Mouse (Mus musculus): ENCODE results near the gene Rnf149. TPM values are rescaled to one million over a fixed set of nuclear protein-coding genes. Genes with fewer than 3 reads are reported as not detected.

The Rnf149 gene
- polyA plus RNA-seq, 1 experiment from 2014 or later = 30.7 TPM

GRCm38 (mm10) chr1:39573890-39574289 is 3.3 kb downstream of the Rnf149 start:
- H3K36me3 ChIP-seq = no peaks in the 10 kb centered on the region
- no peaks in the 10 kb centered on the region for H3K9me3 ChIP-seq
- H3K4me3 ChIP-seq = no peak overlapping the region
- H3K27ac ChIP-seq = no peak overlapping the region
- ATAC-seq (ENCODE audit: borderline replicate concordance, extremely low read depth, low FRiP score, low TSS enrichment) = no peak
- no peak overlapping the region for H3K9ac ChIP-seq
- 51% methylated on average over 7 of the region's 7 CpGs for WGBS
- H3K4me2 ChIP-seq = no peak overlapping the region; the same call in 1 of the 2 replicates
- peaks cover 28% of the 10 kb centered on the region for H3K4me1 ChIP-seq
- H3K27me3 ChIP-seq = no peaks in the 10 kb centered on the region

GRCm38 (mm10) chr1:39571653-39572052 is 5.6 kb downstream of the Rnf149 start:
- peaks cover 22% of the 10 kb centered on the region for H3K4me1 ChIP-seq
- H3K9ac ChIP-seq = no peak overlapping the region
- no peak overlapping the region for H3K27ac ChIP-seq
- no peak overlapping the region for H3K4me2 ChIP-seq
- H3K9me3 ChIP-seq = no peaks in the 10 kb centered on the region
- no peak for ATAC-seq (ENCODE audit: borderline replicate concordance, extremely low read depth, low FRiP score, low TSS enrichment)
- 56% methylated on average over 6 of the region's 6 CpGs for WGBS
- no peaks in the 10 kb centered on the region for H3K36me3 ChIP-seq
- no peaks in the 10 kb centered on the region for H3K27me3 ChIP-seq
- H3K4me3 ChIP-seq = no peak overlapping the region

- H3K27me3 ChIP-seq = no peaks in the 10 kb centered on the region
- no peaks in the 10 kb centered on the region; the same call in 1 of the 2 replicates for H3K36me3 ChIP-seq
- no peak for ATAC-seq (ENCODE audit: borderline replicate concordance, extremely low read depth, low FRiP score, low TSS enrichment)
- no peak overlapping the region for H3K4me3 ChIP-seq
- H3K27ac ChIP-seq = no peak overlapping the region
- H3K9ac ChIP-seq = no peak overlapping the region
- H3K4me1 ChIP-seq = no peaks in the 10 kb centered on the region
- no peaks in the 10 kb centered on the region for H3K9me3 ChIP-seq
- H3K4me2 ChIP-seq = no peak overlapping the region
Observed at GRCm38 (mm10) chr1:39568079-39568478, 9.1 kb downstream of the Rnf149 start.

- Histone ChIP-seq H3K9me3 (no peaks in the 10 kb centered on the region), H3K9ac (no peak overlapping the region), H3K4me2 (no peak overlapping the region), H3K36me3 (peaks cover 11% of the 10 kb centered on the region; the same call in 1 of the 2 replicates), H3K27me3 (no peaks in the 10 kb centered on the region), H3K4me1 (no peaks in the 10 kb centered on the region), H3K27ac (no peak overlapping the region), H3K4me3 (no peak overlapping the region)
- ATAC-seq (ENCODE audit: borderline replicate concordance, extremely low read depth, low FRiP score, low TSS enrichment) = no peak
- WGBS = 61% methylated on average over 3 of the region's 3 CpGs
Observed at GRCm38 (mm10) chr1:39564603-39565002, 12.6 kb downstream of the Rnf149 start.

GRCm38 (mm10) chr1:39563161-39563560 is 14.0 kb downstream of the Rnf149 start:
- WGBS = 56% methylated on average over 7 of the region's 7 CpGs
- Histone ChIP-seq H3K4me1 (no peaks in the 10 kb centered on the region), H3K27me3 (no peaks in the 10 kb centered on the region), H3K36me3 (peaks cover 18% of the 10 kb centered on the region; the same call in 1 of the 2 replicates), H3K4me2 (no peak overlapping the region), H3K4me3 (no peak overlapping the region), H3K27ac (no peak overlapping the region), H3K9ac (no peak overlapping the region), H3K9me3 (no peaks in the 10 kb centered on the region)
- ATAC-seq (ENCODE audit: borderline replicate concordance, extremely low read depth, low FRiP score, low TSS enrichment) = no peak

- 54% methylated on average over 1 of the region's 1 CpGs for WGBS
- Histone ChIP-seq H3K36me3 (peaks cover 24% of the 10 kb centered on the region), H3K4me3 (no peak overlapping the region), H3K27me3 (no peaks in the 10 kb centered on the region), H3K4me1 (no peaks in the 10 kb centered on the region), H3K4me2 (no peak overlapping the region), H3K9me3 (no peaks in the 10 kb centered on the region), H3K27ac (no peak overlapping the region), H3K9ac (no peak overlapping the region)
- no peak for ATAC-seq (ENCODE audit: borderline replicate concordance, extremely low read depth, low FRiP score, low TSS enrichment)
Observed at GRCm38 (mm10) chr1:39561920-39562319, 15.3 kb downstream of the Rnf149 start.

GRCm38 (mm10) chr1:39559009-39559408 is 18.2 kb downstream of the Rnf149 start:
- H3K9me3 ChIP-seq = no peaks in the 10 kb centered on the region
- ATAC-seq (ENCODE audit: borderline replicate concordance, extremely low read depth, low FRiP score, low TSS enrichment) = no peak
- no peaks in the 10 kb centered on the region for H3K4me1 ChIP-seq
- no peak overlapping the region for H3K27ac ChIP-seq
- no peak overlapping the region for H3K4me2 ChIP-seq
- peaks cover 38% of the 10 kb centered on the region for H3K36me3 ChIP-seq
- no peak overlapping the region for H3K9ac ChIP-seq
- 95% methylated on average over 2 of the region's 2 CpGs for WGBS
- H3K4me3 ChIP-seq = no peak overlapping the region
- no peaks in the 10 kb centered on the region for H3K27me3 ChIP-seq

- Histone ChIP-seq H3K4me2 (no peak overlapping the region), H3K4me1 (no peaks in the 10 kb centered on the region), H3K9ac (no peak overlapping the region), H3K36me3 (peaks cover 47% of the 10 kb centered on the region), H3K9me3 (no peaks in the 10 kb centered on the region), H3K27me3 (no peaks in the 10 kb centered on the region), H3K4me3 (no peak overlapping the region), H3K27ac (no peak overlapping the region)
- no peak for ATAC-seq (ENCODE audit: borderline replicate concordance, extremely low read depth, low FRiP score, low TSS enrichment)
- 70% methylated on average over 9 of the region's 9 CpGs for WGBS
Observed at GRCm38 (mm10) chr1:39555556-39556415, 21.4 kb downstream of the Rnf149 start.

- H3K4me1 ChIP-seq = no peaks in the 10 kb centered on the region
- no peak overlapping the region for H3K9ac ChIP-seq
- no peak overlapping the region for H3K4me2 ChIP-seq
- no peak for ATAC-seq (ENCODE audit: borderline replicate concordance, extremely low read depth, low FRiP score, low TSS enrichment)
- WGBS = 45% methylated on average over 2 of the region's 2 CpGs
- H3K4me3 ChIP-seq = no peak overlapping the region
- 0 out of 2 replicates have a peak overlapping the region, but pooled peaks have one; percentile 17 for H3K27ac ChIP-seq
- no peaks in the 10 kb centered on the region for H3K9me3 ChIP-seq
- peaks cover 50% of the 10 kb centered on the region for H3K36me3 ChIP-seq
- no peaks in the 10 kb centered on the region for H3K27me3 ChIP-seq
Observed at GRCm38 (mm10) chr1:39549831-39550230, 27.4 kb downstream of the Rnf149 start.

- H3K9me3 ChIP-seq = no peaks in the 10 kb centered on the region
- no peaks in the 10 kb centered on the region for H3K27me3 ChIP-seq
- H3K36me3 ChIP-seq = peaks cover 60% of the 10 kb centered on the region
- H3K9ac ChIP-seq = no peak overlapping the region
- H3K27ac ChIP-seq = no peak overlapping the region
- no peak for ATAC-seq (ENCODE audit: borderline replicate concordance, extremely low read depth, low FRiP score, low TSS enrichment)
- WGBS = 53% methylated on average over 2 of the region's 2 CpGs
- no peak overlapping the region for H3K4me3 ChIP-seq
- no peaks in the 10 kb centered on the region for H3K4me1 ChIP-seq
- H3K4me2 ChIP-seq = no peak overlapping the region
Observed at GRCm38 (mm10) chr1:39547238-39547637, 30.0 kb downstream of the Rnf149 start.

GRCm38 (mm10) chr1:39546160-39546866 is 30.9 kb downstream of the Rnf149 start:
- ATAC-seq (ENCODE audit: borderline replicate concordance, extremely low read depth, low FRiP score, low TSS enrichment) = 0 out of 2 replicates have a peak, but pooled peaks have one; percentile 14
- H3K36me3 ChIP-seq = peaks cover 58% of the 10 kb centered on the region
- no peaks in the 10 kb centered on the region for H3K9me3 ChIP-seq
- no peaks in the 10 kb centered on the region for H3K27me3 ChIP-seq
- WGBS = 78% methylated on average over 6 of the region's 6 CpGs
- H3K4me2 ChIP-seq = no peak overlapping the region
- H3K4me1 ChIP-seq = no peaks in the 10 kb centered on the region
- H3K9ac ChIP-seq = no peak overlapping the region
- H3K27ac ChIP-seq = no peak overlapping the region
- no peak overlapping the region for H3K4me3 ChIP-seq

- Histone ChIP-seq H3K4me1 (no peaks in the 10 kb centered on the region), H3K27me3 (no peaks in the 10 kb centered on the region), H3K27ac (no peak overlapping the region), H3K4me3 (no peak overlapping the region), H3K36me3 (peaks cover 62% of the 10 kb centered on the region), H3K9ac (no peak overlapping the region), H3K9me3 (no peaks in the 10 kb centered on the region), H3K4me2 (no peak overlapping the region)
- WGBS = 79% methylated on average over 7 of the region's 7 CpGs
- ATAC-seq (ENCODE audit: borderline replicate concordance, extremely low read depth, low FRiP score, low TSS enrichment) = no peak
Observed at GRCm38 (mm10) chr1:39545589-39545988, 31.6 kb downstream of the Rnf149 start.

All from lung, embryonic 15.5 days (tissue).